Mouse (Mus musculus): Measurements from ENCODE around the gene Srsf10. TPM values are rescaled to one million over a fixed set of nuclear protein-coding genes. Genes with fewer than 3 reads are reported as not detected.

Gene Srsf10
- total RNA-seq, 2 experiments from 2014 or later, result 103 to 120 TPM

DNA sequence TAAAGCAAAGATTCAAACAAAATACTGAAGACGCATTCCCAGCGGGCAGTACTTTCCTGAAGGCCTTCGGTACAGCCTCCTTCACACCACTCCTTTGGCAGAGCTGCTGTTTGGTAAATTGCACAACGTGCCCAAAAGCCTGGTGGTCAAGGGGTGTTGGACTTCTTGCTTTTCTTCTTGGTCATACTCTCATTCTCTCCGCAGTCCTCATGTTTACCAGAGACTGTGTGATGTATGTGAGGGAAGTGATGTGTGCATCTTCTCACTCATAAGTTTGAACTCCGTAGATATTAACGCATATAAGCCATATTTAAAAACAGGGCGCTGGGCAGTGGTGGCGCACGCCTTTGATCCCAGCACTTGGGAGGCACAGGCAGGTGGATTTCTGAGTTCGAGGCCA is 917 bp upstream of the Srsf10 start:
- no peak for DNase-seq
- intact Hi-C loops (cut with DNase I), result no loop called here

GRCm38 (mm10) chr4:135855080-135855479 is 467 bp upstream of the Srsf10 start:
- intact Hi-C loops (cut with DNase I), result no loop called here
- DNase-seq, result no peak

GRCm38 (mm10) chr4:135856223-135857091 is 910 bp downstream of the Srsf10 start:
- intact Hi-C loops (cut with DNase I), result loop anchor here (2.0 kb wide), 1 partner anchor 14 kb away; no protein-coding TSS in a partner anchor
- DNase-seq, result peak; percentile 75

DNA sequence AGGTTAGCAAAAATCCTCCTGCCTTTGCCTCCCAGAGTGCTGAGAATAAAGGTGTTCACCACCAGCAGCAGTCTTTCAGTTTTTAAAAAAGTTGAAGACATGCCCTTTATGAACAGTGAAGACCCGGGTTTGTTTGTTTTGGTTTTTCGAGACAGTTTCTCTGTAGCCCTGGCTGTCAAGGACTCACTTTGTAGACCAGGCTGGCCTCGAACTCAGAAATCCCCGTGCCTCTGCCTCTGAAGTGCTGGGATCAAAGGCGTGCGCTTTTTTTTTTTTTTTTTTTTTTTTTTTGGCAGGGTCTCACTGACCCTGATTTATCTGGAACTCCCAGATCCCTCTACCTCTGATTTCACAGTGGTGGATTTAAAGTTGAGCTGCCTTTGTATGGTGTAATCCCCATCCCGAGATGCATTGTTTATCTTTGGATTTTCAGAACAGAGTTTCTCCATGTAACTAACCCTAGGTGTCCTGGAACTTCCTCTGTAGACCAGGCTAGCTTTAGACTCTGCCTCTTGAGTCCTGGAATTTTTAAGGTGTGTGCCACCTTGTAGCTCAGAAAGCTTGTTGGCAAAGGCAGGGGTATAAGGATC is 2.1 kb downstream of the Srsf10 start:
- intact Hi-C loops (cut with DNase I), result loop anchor here (2.0 kb wide), 1 partner anchor 13 kb away; no protein-coding TSS in a partner anchor
- DNase-seq, result no peak

DNA sequence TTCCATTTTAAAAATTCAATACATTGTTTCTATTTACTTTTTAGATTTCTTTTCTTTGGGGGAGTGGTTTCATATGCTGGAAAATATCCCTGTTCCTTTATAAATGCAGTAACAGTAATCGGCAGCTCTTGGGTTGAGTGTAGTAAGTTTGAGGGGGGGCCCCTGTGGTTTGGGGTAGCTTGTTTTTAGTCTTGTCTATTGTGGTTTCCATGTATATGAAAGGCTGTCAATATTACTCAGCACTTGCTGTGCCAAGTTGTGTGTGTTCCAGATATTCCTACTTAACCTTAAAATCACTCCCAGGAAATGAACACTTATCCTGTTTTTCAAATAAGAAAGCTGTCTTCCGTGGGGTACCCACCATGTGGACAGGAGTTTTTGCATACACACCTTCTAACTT is 13.4 kb downstream of the Srsf10 start:
- intact Hi-C loops (cut with DNase I), result no loop called here
- no peak for DNase-seq

- DNase-seq, result no peak
- intact Hi-C loops (cut with DNase I), result loop anchor here (2.0 to 5.0 kb wide), 2 partner anchors 14 to 68 kb away; no protein-coding TSS in a partner anchor
Observed at GRCm38 (mm10) chr4:135870227-135871023, 14.9 kb downstream of the Srsf10 start.

GRCm38 (mm10) chr4:135872015-135872414 is 16.5 kb downstream of the Srsf10 start:
- intact Hi-C loops (cut with DNase I), result loop anchor here (5.0 kb wide), 1 partner anchor 70 kb away; no protein-coding TSS in a partner anchor

DNA sequence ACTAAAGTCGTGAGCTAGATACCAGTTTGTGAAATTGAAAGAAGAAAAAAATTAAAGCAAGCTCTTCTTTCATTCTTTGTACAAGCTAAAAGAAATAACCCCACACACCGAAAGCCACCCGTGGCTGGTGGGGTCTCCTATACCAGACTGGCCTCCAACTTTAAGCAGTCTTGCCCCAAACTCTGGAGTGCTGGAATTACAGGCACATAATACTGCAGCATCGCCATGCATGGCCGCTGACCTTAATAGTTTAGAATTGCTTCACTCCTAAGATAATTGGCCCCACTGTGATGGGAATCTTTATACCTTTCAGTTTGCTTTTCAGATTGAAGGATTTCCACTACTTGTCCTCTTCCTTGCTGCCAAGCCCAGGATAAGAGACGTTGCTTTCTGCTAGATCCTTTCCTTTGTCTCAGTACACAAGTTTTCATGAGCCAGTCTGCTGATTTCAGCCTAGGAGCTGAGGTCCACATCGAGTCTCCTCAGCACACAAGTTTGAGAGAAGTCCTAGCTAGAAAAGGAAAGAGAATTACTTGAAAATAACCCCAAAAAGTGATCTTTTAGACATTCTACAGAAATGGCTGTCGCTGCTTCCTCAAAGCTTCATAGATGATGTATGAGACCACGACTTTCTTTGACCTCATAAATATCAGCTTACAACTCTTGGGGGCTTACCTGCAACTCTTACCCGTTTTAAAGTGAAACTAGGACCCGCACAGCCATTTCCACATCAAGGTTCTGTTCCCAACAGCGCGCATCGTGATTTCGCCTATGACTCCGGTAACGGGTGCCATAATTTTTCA is 17.2 kb downstream of the Srsf10 start:
- intact Hi-C loops (cut with DNase I), result loop anchor here (5.0 kb wide), 1 partner anchor 70 kb away; no protein-coding TSS in a partner anchor
- DNase-seq, result no peak

More at GRCm38 (mm10) chr4:135872015-135872414, 16.5 kb downstream of the Srsf10 start:
- DNase-seq, result no peak

DNA sequence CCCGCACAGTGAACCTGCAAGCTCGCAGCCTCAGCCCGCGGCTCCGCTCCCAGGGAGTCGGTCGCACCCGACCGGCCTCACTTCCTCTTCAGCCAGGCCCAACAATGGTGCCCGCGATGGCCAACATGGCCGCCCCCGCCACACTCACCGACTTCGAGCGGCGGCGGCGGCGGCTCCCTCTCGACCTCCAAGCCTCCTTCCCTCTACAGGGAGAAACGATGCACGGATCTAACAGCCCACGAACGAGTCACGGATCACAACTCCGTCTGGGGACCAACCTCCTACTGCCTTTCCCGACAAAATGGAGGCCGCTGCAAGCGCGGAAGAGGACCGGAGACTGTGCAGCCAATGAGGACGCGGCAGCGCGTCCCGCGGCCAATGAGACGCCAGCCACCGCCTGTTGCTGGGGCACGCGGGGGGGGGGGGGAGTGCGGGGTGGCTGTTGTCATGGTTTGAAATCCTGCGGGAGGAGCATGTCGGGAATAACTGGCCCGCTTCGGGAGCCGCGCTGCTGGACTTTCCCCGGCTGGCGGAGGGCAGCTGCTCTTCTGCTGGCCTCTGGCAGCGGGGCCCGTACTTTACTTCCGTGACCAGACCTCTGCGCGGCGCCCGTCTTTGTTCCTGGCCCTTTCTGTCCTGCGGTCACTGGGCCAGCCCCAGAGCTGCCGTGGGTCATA is 18.1 kb downstream of the Srsf10 start, which contains the start of gene Pnrc2:
Gene Pnrc2 (minus strand): TSS at position 325 of the 677 bp plus-strand sequence.
- intact Hi-C loops (cut with DNase I), result loop anchor here (5.0 kb wide), 1 partner anchor 71 kb away; no protein-coding TSS in a partner anchor
- DNase-seq, result peak; percentile 92

GRCm38 (mm10) chr4:135874564-135875535 is 19.3 kb downstream of the Srsf10 start:
- intact Hi-C loops (cut with DNase I), result loop anchor here (5.0 kb wide), 2 partner anchors 53 to 73 kb away; no protein-coding TSS in a partner anchor

DNA sequence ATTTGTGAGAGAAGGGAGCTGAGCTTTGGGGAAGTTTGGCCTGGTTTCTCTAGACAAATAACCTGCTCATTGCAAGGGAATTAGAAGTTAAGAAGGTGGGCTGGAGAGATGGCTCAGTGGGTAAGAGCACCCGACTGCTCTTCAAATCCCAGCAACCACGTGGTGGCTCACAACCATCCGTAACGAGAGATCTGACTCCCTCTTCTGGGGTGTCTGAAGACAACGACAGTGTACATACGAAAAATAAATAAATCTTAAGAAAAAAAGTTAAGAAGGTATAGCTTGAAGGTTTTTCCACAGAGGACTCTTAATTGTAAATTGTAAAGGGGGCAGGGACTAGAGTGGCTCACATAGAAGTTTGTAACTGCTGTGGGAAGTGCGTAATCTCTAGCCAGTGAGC is 20.0 kb downstream of the Srsf10 start:
- no peak for DNase-seq
- intact Hi-C loops (cut with DNase I), result loop anchor here (5.0 kb wide), 1 partner anchor 53 kb away; no protein-coding TSS in a partner anchor

More at GRCm38 (mm10) chr4:135874564-135875535, 19.3 kb downstream of the Srsf10 start:
- DNase-seq, result no peak

- intact Hi-C loops (cut with DNase I), result loop anchor here (5.0 kb wide), 1 partner anchor 54 kb away; no protein-coding TSS in a partner anchor
- peak; percentile 49 for DNase-seq
Observed at GRCm38 (mm10) chr4:135875991-135876582, 20.5 kb downstream of the Srsf10 start.

- intact Hi-C loops (cut with DNase I), result loop anchor here (5.0 kb wide), 1 partner anchor 54 kb away; no protein-coding TSS in a partner anchor
Observed at GRCm38 (mm10) chr4:135876583-135877020, 21.1 kb downstream of the Srsf10 start.

DNA sequence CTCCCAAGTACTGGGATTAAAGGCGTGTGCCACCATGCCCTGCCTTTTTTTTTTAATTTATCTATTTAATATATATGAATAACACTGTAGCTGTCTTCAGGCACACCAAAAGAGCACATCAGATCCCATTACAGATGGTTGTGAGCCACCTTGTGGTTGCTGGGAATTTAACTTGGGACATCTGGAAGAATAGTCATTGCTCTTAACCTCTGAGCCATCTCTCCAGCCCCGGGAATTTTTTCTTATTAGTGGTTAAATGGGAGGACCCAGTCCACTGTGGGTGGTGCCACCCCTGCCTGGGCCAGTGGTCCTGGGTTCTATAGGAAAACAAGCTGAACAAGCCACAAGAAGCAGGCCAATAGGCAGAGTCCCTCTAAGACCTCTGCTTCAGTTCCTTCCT is 22.2 kb downstream of the Srsf10 start:
- no peak for DNase-seq
- intact Hi-C loops (cut with DNase I), result loop anchor here (5.0 kb wide), 1 partner anchor 55 kb away; no protein-coding TSS in a partner anchor

More at GRCm38 (mm10) chr4:135876583-135877020, 21.1 kb downstream of the Srsf10 start:
- no peak for DNase-seq

DNA sequence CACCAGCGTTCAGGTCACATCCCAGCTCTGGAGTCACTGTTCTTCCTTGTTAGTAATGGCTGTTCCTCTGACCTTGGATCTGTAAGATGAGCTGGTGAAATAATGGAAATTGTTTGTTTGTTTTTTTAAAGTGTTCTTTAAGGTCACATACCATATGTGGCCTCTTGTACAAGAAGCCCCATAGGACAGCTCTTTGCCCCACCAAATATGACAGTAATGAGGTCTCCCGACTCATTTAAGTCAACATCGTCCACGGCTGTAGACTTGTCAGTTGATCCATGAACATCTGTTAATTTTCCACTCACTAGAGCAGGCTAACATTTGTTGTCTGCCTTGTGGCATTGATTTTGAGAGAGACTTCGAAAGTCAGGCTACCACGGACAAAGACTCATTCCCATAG is 23.5 kb downstream of the Srsf10 start:
- intact Hi-C loops (cut with DNase I), result loop anchor here (5.0 kb wide), 1 partner anchor 57 kb away; no protein-coding TSS in a partner anchor
- DNase-seq, result no peak

- DNase-seq, result no peak
- intact Hi-C loops (cut with DNase I), result no loop called here
Observed at GRCm38 (mm10) chr4:135880018-135880417, 24.5 kb downstream of the Srsf10 start.

DNA sequence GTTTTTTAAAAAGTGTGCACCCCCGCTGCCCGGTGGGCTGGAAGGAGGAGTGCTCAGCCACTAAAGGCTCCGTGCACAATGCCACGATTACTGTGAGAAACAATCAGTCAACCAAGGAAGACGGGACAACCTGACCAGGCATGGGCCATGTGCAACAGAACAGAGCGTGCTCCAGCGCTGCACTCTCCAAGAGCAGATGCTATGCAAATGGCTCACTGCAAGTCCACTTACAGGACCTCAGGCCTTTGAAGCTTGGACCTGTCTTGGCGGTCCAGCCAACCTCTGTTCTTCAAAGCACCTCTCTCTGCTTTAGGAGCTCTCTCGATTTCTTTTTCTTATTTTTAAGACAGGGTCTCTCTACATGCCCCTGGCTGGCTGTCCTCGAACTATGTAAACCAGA is 25.0 kb downstream of the Srsf10 start:
- no peak for DNase-seq
- intact Hi-C loops (cut with DNase I), result no loop called here
